Mouse (Mus musculus) common myeloid progenitor, adult 5-6 weeks (primary cell): ENCODE measurements around the gene Zfp943. TPM values are rescaled to one million over a fixed set of nuclear protein-coding genes. Genes with fewer than 3 reads are reported as not detected.
"Not testable (repeated sequence)": the region's sequence is repeated elsewhere in the genome, so short reads cannot be mapped to it uniquely, and the experiment has no call there.

Source experiments
- ATAC-seq: replicated peaks from 2 replicates; pipeline ENCODE4 v1.8.0; 2016; ENCODE audit warnings: low read depth, mild to moderate bottlenecking, moderate TSS enrichment, inconsistent platforms; ENCODE audit not compliant: poor library complexity, severe bottlenecking
- total RNA-seq: library from RNA; stranded (forward); fragments of 200-1000, 187-1606 nt; gene quantifications from 2 replicates; pipeline ENCODE4 v1.2.3, GENCODE M21; 2017

Zfp943 gene
- 26.1 and 26.2 TPM in 2 replicates for total RNA-seq

DNA sequence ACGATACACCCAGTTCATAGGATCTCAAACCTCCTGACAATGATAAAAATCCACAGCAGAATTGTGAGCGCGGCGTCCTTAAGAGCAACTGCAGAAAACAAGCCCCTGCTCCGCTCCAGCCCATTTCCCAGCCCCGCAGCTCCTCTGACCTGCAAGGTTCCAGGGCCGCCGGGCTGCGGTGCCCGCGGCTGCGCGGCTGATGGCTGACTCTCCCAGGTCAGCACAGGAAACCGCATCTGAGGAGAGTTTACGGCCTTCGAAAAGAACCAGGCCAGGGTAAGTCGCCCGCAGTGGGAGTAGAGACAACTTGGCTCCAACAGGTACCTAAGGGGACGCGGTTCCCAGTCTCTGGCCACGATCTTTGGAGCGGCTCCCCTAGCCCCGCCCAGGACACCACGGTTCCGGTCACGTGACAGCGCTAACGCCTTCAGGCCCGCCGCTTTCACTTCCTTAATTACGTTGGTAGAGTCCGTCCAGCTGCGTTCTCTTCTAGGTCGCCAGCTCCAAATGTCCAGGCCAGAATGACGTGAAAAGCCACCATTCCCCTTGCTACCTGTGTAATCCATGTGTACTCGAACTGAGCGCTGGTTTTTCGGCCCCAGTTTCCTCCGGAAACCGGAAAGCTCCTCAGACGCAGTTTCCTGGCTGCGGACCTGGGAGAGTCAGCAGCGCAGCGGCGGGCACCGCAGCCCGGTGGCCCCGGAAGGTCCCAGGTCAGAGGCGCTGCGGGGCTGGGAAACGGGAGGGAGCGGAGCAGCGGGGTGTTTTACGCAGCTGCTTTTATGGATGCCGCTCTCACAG is at the start of gene Zfp943, which contains the start of gene Zfp942:
TSS of gene Zfp943 (plus strand) at position 446 of the 801 bp plus-strand sequence.
TSS of gene Zfp942 (minus strand) at position 358 of the 801 bp plus-strand sequence.
- peak; percentile 95 for ATAC-seq

DNA sequence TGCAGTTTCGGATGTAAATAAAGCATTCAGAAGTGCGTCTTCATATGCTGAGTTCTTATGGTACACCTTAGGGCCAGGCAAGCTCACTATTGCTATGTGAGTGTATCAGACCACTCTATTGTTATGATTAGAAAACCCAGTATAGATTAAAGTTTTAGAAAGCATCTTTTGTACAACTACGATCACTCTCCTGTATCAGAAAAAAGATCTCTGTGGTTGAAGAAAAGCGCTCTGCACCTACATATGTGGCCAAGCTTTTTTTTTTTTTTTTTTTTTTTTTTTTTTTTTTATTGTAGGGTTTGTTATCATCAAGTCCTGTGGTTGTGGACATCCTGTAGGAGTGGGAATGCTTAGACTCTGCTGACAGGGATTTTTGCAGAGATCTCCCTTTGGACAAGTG is 950 bp downstream of the Zfp943 start:
- ATAC-seq: 0 out of 2 replicates have a peak, but pooled peaks have one; percentile 7

DNA sequence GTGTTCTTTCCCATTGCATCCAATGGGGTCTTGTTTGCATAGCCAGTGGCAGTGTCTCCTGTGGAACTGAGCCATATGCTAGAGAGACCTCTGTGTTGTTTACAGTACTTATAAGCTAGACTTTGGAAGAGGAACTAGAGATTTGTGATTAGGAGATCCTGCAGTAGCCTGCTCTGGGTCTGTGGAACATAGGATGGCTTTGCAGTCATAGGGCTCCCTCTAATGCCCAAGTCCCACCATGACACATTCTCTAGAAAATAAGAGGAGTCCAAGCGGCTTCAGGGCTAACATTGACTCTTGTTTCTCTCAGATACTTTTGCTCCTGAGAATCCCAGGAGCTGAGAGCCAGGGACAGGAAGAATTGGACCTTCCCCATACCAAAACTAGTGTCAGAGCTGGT is 73.2 kb downstream of the Zfp943 start:
- not testable (repeated sequence) for ATAC-seq

DNA sequence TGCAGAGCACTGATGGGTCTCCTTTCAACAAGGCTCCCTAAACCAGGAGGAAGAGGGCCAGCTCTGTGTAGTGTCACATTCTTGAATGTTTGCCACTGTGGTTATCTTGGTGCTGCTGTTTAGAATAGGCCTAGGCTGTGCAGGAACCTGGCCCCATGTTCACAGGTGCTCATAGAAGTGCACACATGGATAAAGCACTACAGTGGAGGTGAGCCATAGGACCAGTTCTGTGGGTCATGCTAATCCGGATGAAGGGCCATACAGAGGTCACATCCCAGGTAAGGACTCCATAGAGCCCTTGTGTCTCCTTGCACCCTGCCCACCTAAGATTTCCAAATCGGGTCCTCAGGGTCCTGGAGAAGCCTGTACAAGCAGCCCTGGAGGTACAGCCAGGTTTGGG is 87.1 kb downstream of the Zfp943 start:
- no peak for ATAC-seq

DNA sequence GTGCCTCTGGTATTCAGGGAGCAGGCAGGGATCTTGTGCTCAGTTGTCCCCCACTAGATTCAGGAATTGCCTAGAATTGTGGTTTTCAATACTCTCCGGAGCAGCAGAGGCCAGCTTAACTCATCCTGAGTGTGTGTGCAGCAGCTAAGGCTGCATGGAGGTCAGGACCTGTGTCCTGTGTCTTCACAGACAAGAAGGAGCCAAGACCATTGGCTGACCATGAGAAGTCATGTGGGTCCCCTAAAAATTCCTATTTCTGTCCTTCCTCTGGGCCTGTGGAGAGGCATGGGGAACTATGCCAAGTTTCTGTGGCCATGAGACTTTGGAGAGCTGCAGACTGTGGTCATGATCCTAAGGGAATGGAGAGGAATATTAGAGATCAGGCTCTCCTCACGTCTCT is 90.9 kb downstream of the Zfp943 start:
- no peak for ATAC-seq

DNA sequence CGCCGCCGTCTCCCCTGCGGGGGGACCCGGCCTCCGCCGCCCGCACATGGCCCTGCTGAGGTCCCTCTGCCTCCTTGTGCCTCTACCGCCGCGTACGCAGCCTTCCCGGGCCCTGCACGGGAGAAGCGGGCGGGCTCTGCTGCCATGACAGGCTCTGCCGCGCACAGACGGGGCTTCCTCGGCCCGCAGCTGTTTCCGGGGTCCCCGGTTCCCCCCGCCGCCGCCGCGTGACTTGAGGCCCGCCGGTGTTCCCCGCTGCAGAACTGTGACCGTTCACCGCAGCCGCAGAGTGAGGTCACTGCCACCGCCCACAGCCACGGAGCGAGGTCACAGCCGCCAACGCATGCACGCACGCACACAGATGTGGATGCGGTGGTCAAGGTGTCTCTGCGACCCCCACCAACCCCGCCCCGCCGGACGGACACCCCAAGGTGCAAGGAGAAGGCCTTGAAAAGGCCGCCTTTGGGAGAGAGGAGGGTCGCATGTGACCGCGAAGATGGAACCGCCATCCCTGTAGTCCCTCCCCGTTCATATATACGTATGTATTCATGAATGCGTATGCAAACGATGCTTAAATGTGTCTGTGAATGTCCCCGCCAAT is 118.8 kb downstream of the Zfp943 start:
- ATAC-seq: peak; percentile 89

DNA sequence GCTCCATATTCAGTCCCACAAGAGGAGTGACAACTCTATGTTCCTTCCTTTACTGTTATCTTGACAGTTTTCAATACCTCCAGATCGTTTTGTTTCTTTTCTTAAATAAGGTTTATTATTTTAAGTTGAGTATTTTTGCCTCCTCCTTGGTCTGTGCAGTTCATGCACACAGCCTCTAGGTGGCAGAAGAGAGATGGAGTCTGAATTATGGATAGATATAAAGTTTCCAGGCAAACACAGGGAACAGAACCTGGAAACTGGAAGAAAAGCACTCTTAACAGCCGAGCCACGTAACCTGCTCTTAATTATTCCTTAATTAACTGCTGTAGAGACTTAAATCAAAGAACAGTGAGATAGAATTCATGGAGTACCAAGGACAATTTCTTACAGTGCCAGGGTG is 120.9 kb downstream of the Zfp943 start:
- peak; percentile 71 for ATAC-seq

DNA sequence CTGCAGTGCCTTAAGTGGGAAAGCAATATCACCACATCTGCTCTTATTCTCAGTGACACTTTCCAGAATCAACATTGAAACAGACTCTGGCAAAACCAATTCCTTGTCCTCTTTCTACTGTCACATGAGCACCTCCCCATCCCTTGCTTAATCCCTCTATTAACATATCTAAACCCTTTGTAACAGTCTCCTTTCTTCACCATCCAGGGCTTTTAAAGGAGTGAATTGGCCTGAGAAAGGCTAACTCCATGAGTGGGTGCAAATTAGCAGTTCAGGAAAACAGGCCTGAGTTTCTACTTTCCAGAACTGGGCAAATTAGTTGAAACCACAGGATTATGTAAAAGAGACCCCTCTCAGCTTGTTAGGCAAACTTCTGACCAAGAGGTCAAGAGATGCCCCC is 156.4 kb downstream of the Zfp943 start:
- ATAC-seq: no peak

Other genes starting within 250 kb of the Zfp943 start
- gene Zfp229, start 231.8 kb upstream of the Zfp943 start, total RNA-seq: 5.8 and 8.6 TPM in 2 replicates
- gene Zfp820, start 116.8 kb upstream of the Zfp943 start, total RNA-seq: 9.8 and 11.1 TPM in 2 replicates
- gene Zfp995, start 52.6 kb upstream of the Zfp943 start, total RNA-seq: 6.9 and 9.8 TPM in 2 replicates
- gene Zfp942, start 88 bp upstream of the Zfp943 start, total RNA-seq: 26.2 and 36.2 TPM in 2 replicates
- gene Zfp947, start 203.6 kb downstream of the Zfp943 start, total RNA-seq: 4.6 and 7.2 TPM in 2 replicates